Mouse (Mus musculus) heart, adult 2 months (tissue): ENCODE measurements around the gene Slpi.

ENCODE experiments used
- CTCF ChIP-seq: fragments of 200-600 bp; IDR thresholded peaks from 2 replicates; pipeline ENCODE4 v1.8.1; 2022; ENCODE audit warnings: antibody characterized with exemption, mild to moderate bottlenecking, moderate library complexity
- POLR2A ChIP-seq: fragments of 200-500 bp; IDR thresholded peaks from 2 replicates; pipeline ENCODE4 v1.6.1; 2011; ENCODE audit warnings: mild to moderate bottlenecking, low read depth, low read length, control low read depth; ENCODE audit not compliant: insufficient read depth

DNA sequence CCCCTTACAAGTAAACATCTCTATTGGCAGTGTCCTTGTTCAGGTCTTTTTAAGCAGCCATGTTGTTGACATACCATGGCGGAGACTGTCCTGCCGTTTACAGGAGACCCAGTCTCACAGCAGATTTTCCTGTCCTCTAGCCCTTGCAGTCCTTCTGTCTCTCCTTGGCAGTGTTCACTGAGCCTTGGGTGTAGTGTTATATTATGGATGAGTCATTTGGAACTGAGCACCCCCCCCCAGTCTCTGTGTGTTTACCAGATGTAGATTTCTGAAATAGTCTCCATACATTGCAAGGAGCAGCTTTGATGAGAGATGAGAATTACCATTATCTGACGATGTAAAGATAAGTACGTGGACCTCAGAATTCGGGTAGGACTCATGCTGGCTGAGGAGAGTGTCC is 76.3 kb downstream of the Slpi start:
- TF ChIP-seq POLR2A (no peak), CTCF (no peak)
